Mouse (Mus musculus) brain, embryonic 14.5 days (tissue): ENCODE data around the gene Dennd6b.

ENCODE experiments used
- CTCF ChIP-seq: fragments of 200-500 bp; IDR thresholded peaks from 2 replicates; pipeline ENCODE4 v1.5.1; 2012; ENCODE audit warnings: inconsistent platforms, mild to moderate bottlenecking, moderate library complexity, borderline replicate concordance; ENCODE audit not compliant: insufficient read depth, insufficient read length; ENCODE audit errors: extremely low read depth
- POLR2A ChIP-seq: fragments of 200-500 bp; IDR thresholded peaks from 2 replicates; pipeline ENCODE4 v1.6.1; 2012; ENCODE audit warnings: mild to moderate bottlenecking, inconsistent platforms, borderline replicate concordance; ENCODE audit not compliant: poor library complexity, insufficient read depth, insufficient read length, severe bottlenecking; ENCODE audit errors: extremely low read depth

DNA sequence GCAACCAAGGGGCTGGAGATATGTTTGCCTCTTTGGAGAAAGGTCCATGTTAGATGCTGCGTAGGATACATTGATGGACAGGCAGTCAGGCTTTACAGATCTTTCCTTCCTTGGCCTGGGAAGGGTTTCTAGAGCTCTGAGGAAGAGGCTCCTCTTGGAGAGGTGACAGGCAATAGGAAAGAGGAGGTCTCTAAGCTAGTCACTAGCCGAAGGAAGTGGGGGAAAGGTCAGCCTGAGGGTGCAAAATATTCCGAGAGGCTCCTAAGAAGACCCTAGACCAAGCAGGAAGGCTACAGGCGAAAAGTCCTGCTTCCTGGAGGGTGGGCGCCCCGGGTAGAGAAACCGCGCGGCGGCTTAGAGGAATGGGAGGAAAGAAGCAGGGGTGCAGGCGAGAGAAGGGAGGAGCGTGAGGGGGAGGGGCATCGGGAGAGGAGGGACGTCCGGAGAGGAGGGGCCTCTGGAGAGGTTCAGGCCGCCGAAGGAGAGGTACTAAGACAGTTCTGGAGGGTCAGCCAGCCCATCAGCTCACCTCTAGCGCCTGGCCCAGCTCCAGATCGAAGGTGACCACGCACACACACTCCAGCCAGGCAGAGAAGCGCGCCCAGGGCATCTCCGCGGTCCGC is 495 bp downstream of the Dennd6b start:
- TF ChIP-seq CTCF (no peak), POLR2A (peak; percentile 65; the same call in 1 of the 2 replicates)
